Mouse (Mus musculus): Measurements from ENCODE around the gene Ccdc107.

GRCm38 (mm10) chr4:43503041-43503440 lies 10.3 kb downstream of the Ccdc107 start:
- no peak for TF ChIP-seq CTCF (IDR thresholded peaks at IDR 0.05; ENCODE audit: insufficient read depth, low read depth, low read length)
- TF ChIP-seq POLR2A (IDR thresholded peaks at IDR 0.05; ENCODE audit: insufficient read depth, low read depth, low read length) = no peak

All from olfactory bulb, adult 2 months (tissue).